Mouse (Mus musculus) heart, embryonic 16.5 days (tissue): ENCODE data around the gene Asap2. TPM values are rescaled to one million over a fixed set of nuclear protein-coding genes. Genes with fewer than 3 reads are reported as not detected.

Experiments
- ATAC-seq: fragments of 200-750 bp; cut with Nextera tagmentation; replicated peaks from 2 replicates; pipeline ENCODE4 v1.8.0; 2017; ENCODE audit warnings: moderate number of reproducible peaks; ENCODE audit not compliant: insufficient read depth, low FRiP score; ENCODE audit errors: extremely low read depth
- H3K27ac ChIP-seq: fragments of 300-500 bp; sonication (generic); 2 replicates; pipeline ENCODE4 v1.5.1; 2014; ENCODE audit warnings: mild to moderate bottlenecking, low read length, control low read depth, moderate library complexity
- H3K27me3 ChIP-seq: fragments of 300-500 bp; sonication (generic); 2 replicates; pipeline ENCODE4 v1.6.1; 2014; ENCODE audit warnings: low read length, mixed read lengths; ENCODE audit not compliant: control insufficient read depth, insufficient read depth
- H3K36me3 ChIP-seq: fragments of 300-500 bp; sonication (generic); 2 replicates; pipeline ENCODE4 v1.6.1; 2014; ENCODE audit not compliant: control insufficient read depth, insufficient read depth
- H3K4me1 ChIP-seq: fragments of 300-500 bp; sonication (generic); 2 replicates; pipeline ENCODE4 v1.6.1; 2014; ENCODE audit warnings: low read length, mixed read lengths; ENCODE audit not compliant: control insufficient read depth, insufficient read depth
- H3K4me2 ChIP-seq: fragments of 300-500 bp; sonication (generic); 2 replicates; pipeline ENCODE4 v1.6.1; 2014; ENCODE audit warnings: low read depth, mild to moderate bottlenecking, control low read depth, low read length
- H3K4me3 ChIP-seq: fragments of 300-500 bp; sonication (generic); 2 replicates; pipeline ENCODE4 v1.5.1; 2014; ENCODE audit warnings: mild to moderate bottlenecking, control low read depth, low read length
- H3K9ac ChIP-seq: fragments of 300-500 bp; sonication (generic); 2 replicates; pipeline ENCODE4 v1.6.1; 2014; ENCODE audit warnings: low read length, control low read depth
- H3K9me3 ChIP-seq: fragments of 300-500 bp; sonication (generic); replicated peaks from 2 replicates; pipeline ENCODE4 v1.6.1; 2016; ENCODE audit warnings: low read length; ENCODE audit not compliant: control insufficient read depth
- WGBS: fragments of 180-500 bp; shearing (Covaris S2); extraction: QIAGEN DNeasy Blood & Tissue Kit; methylation state at CpG from one replicate; pipeline ENCODE4 v1.1.7; 2014; 5-methylcytosine and 5-hydroxymethylcytosine counted together
- polyA plus RNA-seq: library from polyadenylated mRNA; unstranded; fragments of >200 nt; fragmentation: Nextera tagmentation; extraction: Ambion mirVana; gene quantifications from 2 replicates; pipeline ENCODE4 v1.2.1, GENCODE M21; 2015

Asap2 gene
- polyA plus RNA-seq, 1 experiment from 2014 or later = 6.0 TPM

- Histone ChIP-seq H3K27ac (peak overlapping the region; percentile 70), H3K4me3 (no peak overlapping the region), H3K4me1 (peaks cover 50% of the 10 kb centered on the region), H3K4me2 (no peak overlapping the region), H3K36me3 (peaks cover 2% of the 10 kb centered on the region; the same call in 1 of the 2 replicates), H3K9me3 (no peaks in the 10 kb centered on the region), H3K27me3 (no peaks in the 10 kb centered on the region), H3K9ac (no peak overlapping the region)
- 57% methylated on average over 6 of the region's 6 CpGs for WGBS
- peak; percentile 56; the same call in 1 of the 2 replicates for ATAC-seq
Measured at GRCm38 (mm10) chr12:21168149-21168548, 177.9 kb downstream of the Asap2 start.

- H3K27me3 ChIP-seq = no peaks in the 10 kb centered on the region
- no peak overlapping the region for H3K4me3 ChIP-seq
- peaks cover 26% of the 10 kb centered on the region for H3K4me1 ChIP-seq
- H3K9me3 ChIP-seq = no peaks in the 10 kb centered on the region
- peak; percentile 24 for ATAC-seq
- H3K27ac ChIP-seq = peak overlapping the region; percentile 32; the same call in 1 of the 2 replicates
- H3K9ac ChIP-seq = no peak overlapping the region
- H3K4me2 ChIP-seq = no peak overlapping the region
- 69% methylated on average over 11 of the region's 11 CpGs for WGBS
- H3K36me3 ChIP-seq = peaks cover 2% of the 10 kb centered on the region; the same call in 1 of the 2 replicates
Measured at GRCm38 (mm10) chr12:21171776-21172490, 181.7 kb downstream of the Asap2 start.

GRCm38 (mm10) chr12:21173847-21174412, 183.7 kb downstream of the Asap2 start:
- Histone ChIP-seq H3K4me2 (no peak overlapping the region), H3K27ac (no peak overlapping the region), H3K9me3 (no peaks in the 10 kb centered on the region), H3K9ac (no peak overlapping the region), H3K27me3 (no peaks in the 10 kb centered on the region), H3K4me1 (peaks cover 9% of the 10 kb centered on the region), H3K36me3 (peaks cover 2% of the 10 kb centered on the region; the same call in 1 of the 2 replicates), H3K4me3 (no peak overlapping the region)
- 83% methylated on average over 7 of the region's 7 CpGs for WGBS
- ATAC-seq = no peak

GRCm38 (mm10) chr12:21176399-21176798, 186.1 kb downstream of the Asap2 start:
- Histone ChIP-seq H3K9me3 (no peaks in the 10 kb centered on the region), H3K36me3 (peaks cover 2% of the 10 kb centered on the region; the same call in 1 of the 2 replicates), H3K4me2 (no peak overlapping the region), H3K27me3 (no peaks in the 10 kb centered on the region), H3K9ac (no peak overlapping the region), H3K4me1 (0 out of 2 replicates have a peak, but pooled peaks cover 2% of the 10 kb centered on the region), H3K4me3 (no peak overlapping the region), H3K27ac (no peak overlapping the region)
- WGBS = 85% methylated on average over 5 of the region's 5 CpGs
- ATAC-seq = no peak

DNA sequence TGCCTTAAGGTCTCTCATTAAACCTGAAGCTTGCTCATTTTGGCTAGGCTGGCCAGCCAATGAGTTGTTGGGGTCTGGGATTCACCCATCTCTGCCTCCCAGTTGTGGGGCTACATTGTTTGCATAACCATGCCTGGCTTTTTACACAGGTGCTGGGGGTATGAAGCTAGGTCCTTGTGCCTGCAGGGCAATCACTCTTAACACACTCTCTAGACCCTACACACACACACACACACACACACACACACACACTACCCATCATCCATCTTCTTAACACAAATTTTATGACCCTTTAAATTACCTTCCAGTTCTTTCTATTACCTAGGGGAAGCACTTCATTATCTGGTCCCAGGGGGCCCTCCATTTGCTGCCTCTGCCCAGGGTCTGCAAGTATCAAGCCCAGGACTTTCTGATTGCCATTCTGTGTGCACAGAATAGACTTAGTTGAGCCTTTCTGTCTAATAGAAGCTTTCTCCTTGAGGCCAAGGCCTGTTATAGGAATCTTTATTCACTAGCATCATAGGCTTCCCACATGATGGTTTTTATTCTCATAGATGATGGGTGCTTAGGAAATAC, 187.0 kb downstream of the Asap2 start:
- Histone ChIP-seq H3K4me1 (0 out of 2 replicates have a peak, but pooled peaks cover 2% of the 10 kb centered on the region), H3K9me3 (no peaks in the 10 kb centered on the region), H3K27ac (no peak overlapping the region), H3K27me3 (no peaks in the 10 kb centered on the region), H3K36me3 (no peaks in the 10 kb centered on the region), H3K4me2 (no peak overlapping the region), H3K4me3 (no peak overlapping the region), H3K9ac (no peak overlapping the region)
- ATAC-seq = no peak

DNA sequence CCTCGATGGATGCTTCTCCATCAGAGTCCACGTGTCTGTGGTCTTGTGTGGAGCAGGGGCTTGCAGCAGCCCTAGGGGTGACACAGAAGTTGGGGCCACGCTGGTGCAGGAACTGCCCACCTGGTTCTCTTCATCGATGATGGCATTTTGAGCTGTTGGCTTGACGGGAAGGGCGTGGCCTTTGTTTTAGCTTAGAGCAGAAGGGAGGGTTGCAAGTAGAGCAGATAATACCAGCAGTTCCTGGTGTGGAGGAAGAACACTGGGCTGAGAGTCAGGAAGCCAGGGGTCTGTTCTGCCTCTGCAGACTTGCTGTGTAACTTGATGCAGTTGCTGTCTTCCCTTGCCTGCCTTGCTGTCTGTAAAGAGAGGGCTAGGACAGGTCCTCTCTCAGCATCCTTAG, 189.8 kb downstream of the Asap2 start:
- peaks cover 9% of the 10 kb centered on the region; the same call in 1 of the 2 replicates for H3K4me1 ChIP-seq
- H3K27me3 ChIP-seq = no peaks in the 10 kb centered on the region
- H3K4me2 ChIP-seq = no peak overlapping the region
- WGBS = 74% methylated on average over 6 of the region's 6 CpGs
- H3K4me3 ChIP-seq = no peak overlapping the region
- no peaks in the 10 kb centered on the region for H3K9me3 ChIP-seq
- H3K36me3 ChIP-seq = no peaks in the 10 kb centered on the region
- no peak overlapping the region for H3K9ac ChIP-seq
- ATAC-seq = no peak
- no peak overlapping the region for H3K27ac ChIP-seq

DNA sequence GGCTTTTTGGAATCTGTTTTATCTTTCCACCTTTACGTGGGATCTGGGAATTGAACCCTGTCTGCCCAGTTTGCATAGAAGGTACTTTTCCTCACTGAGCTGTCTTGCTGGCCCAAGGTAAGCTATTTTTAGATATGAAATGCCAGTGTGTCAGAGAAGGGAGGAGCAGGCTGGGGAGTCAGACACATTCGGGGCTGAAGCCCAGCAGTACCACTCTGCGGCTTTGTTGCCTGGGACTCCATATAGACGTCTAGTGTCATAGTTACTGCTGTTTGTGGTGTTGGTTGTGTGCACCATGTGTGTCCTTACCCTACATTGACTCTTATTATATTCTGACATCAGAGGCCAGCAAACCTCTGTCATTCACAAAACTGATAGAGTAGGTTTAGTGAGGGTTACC, 192.5 kb downstream of the Asap2 start:
- 42% methylated on average over 4 of the region's 4 CpGs for WGBS
- Histone ChIP-seq H3K9me3 (no peaks in the 10 kb centered on the region), H3K9ac (no peak overlapping the region), H3K4me1 (peaks cover 7% of the 10 kb centered on the region; the same call in 1 of the 2 replicates), H3K36me3 (no peaks in the 10 kb centered on the region), H3K4me3 (no peak overlapping the region), H3K4me2 (no peak overlapping the region), H3K27ac (no peak overlapping the region), H3K27me3 (no peaks in the 10 kb centered on the region)
- no peak for ATAC-seq

DNA sequence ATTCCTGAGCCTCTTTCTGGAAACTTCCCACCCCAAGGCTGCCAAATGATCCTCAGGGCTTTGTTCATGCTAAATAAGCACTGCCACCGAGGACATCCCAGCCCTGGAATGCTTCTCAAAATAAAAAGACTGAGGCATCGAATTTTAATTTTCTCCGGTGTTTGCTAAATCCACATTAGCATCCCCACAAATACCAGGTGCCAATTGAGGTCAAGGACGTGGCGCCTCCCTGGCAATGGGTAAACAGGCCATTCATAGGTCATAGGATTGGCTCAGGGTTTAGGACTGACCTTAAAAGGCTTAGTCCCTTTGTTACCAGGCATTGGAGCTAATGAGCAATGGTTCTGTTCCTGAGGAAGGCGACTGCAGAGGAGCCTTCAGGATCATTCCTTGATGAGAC, 193.1 kb downstream of the Asap2 start:
- no peak overlapping the region for H3K27ac ChIP-seq

GRCm38 (mm10) chr12:21186145-21186544, 195.9 kb downstream of the Asap2 start:
- no peak overlapping the region for H3K27ac ChIP-seq
- H3K4me1 ChIP-seq = peaks cover 7% of the 10 kb centered on the region; the same call in 1 of the 2 replicates
- no peak overlapping the region for H3K9ac ChIP-seq
- no peaks in the 10 kb centered on the region for H3K36me3 ChIP-seq
- no peak for ATAC-seq
- H3K27me3 ChIP-seq = no peaks in the 10 kb centered on the region
- no peak overlapping the region for H3K4me2 ChIP-seq
- H3K9me3 ChIP-seq = no peaks in the 10 kb centered on the region
- no peak overlapping the region for H3K4me3 ChIP-seq
- WGBS = 79% methylated on average over 1 of the region's 1 CpGs

More for the DNA sequence above, 193.1 kb downstream of the Asap2 start:
- Histone ChIP-seq H3K4me2 (no peak overlapping the region), H3K4me1 (peaks cover 7% of the 10 kb centered on the region; the same call in 1 of the 2 replicates), H3K27me3 (no peaks in the 10 kb centered on the region), H3K9me3 (no peaks in the 10 kb centered on the region), H3K36me3 (no peaks in the 10 kb centered on the region), H3K9ac (no peak overlapping the region), H3K4me3 (no peak overlapping the region)
- no peak for ATAC-seq
- WGBS = 88% methylated on average over 6 of the region's 6 CpGs
